Comparison of ENCODE assay signal across 10 mouse cellular contexts in genomic region chrX:129656906-129657305, GRCm38 (mm10).
DNase-seq lines count a peak whose midpoint lies in the region; ATAC-seq and TF ChIP-seq lines count a peak whose summit lies in the region.
"Had no signal": no experiment of that assay in that cellular context is flagged by ENCODE, and none has a peak within 500 bp of the region (broad histone marks: within the 10 kb centered on the region; RNA-seq: fewer than 3 reads in every experiment).

No protein-coding gene starts in this region.

- TF ChIP-seq POLR2A in limb, embryonic 14.5 days (IDR thresholded peaks at IDR 0.05; ENCODE audit: borderline replicate concordance, extremely low read depth, insufficient read depth, insufficient read length): no peak

- H3K4me3 ChIP-seq in limb, embryonic 14.5 days (replicated peaks; ENCODE audit: low read length): no peak overlapping the region
- H3K4me3 ChIP-seq in limb, embryonic 10.5 days: no peak overlapping the region
- no peak overlapping the region for H3K4me3 ChIP-seq in forebrain, postnatal 0 days (ENCODE audit: low read depth, low read length)

- H3K4me2 ChIP-seq in limb, embryonic 14.5 days (replicated peaks; ENCODE audit: low read depth, low read length, severe bottlenecking): no peak overlapping the region
- H3K4me2 ChIP-seq in forebrain, postnatal 0 days (ENCODE audit: low read depth): no peak overlapping the region

- no peaks in the 10 kb centered on the region for H3K4me1 ChIP-seq in limb, embryonic 14.5 days (ENCODE audit: control insufficient read depth, insufficient read depth, low read length)
- H3K4me1 ChIP-seq in limb, embryonic 10.5 days: no peaks in the 10 kb centered on the region
- H3K4me1 ChIP-seq in forebrain, postnatal 0 days (ENCODE audit: insufficient read depth): no peaks in the 10 kb centered on the region

- no peaks in the 10 kb centered on the region for H3K9me3 ChIP-seq in limb, embryonic 14.5 days (ENCODE audit: control insufficient read depth, low read length)
- no peaks in the 10 kb centered on the region for H3K9me3 ChIP-seq in limb, embryonic 10.5 days (replicated peaks)
- no peaks in the 10 kb centered on the region for H3K9me3 ChIP-seq in forebrain, postnatal 0 days (ENCODE audit: low read length)

- no peak for DNase-seq in cerebellum, postnatal 4 days (ENCODE audit: low spot score in 2 of 2)
- DNase-seq in limb, embryonic 14.5 days (ENCODE audit: low spot score): peak; percentile 3
- DNase-seq in limb, embryonic 10.5 days (ENCODE audit: low spot score): no peak
- peak; percentile 5 to 35 for DNase-seq in adrenal gland, postnatal 36 days
- peak; percentile 2 for DNase-seq in forebrain, postnatal 0 days
- no peak for DNase-seq in gastrocnemius, adult 18-20 months (ENCODE audit: low spot score)
- DNase-seq in urinary bladder, adult 18-20 months (ENCODE audit: low spot score in 2 of 2): no peak

- no peak overlapping the region for H3K27ac ChIP-seq in limb, embryonic 14.5 days (replicated peaks; ENCODE audit: low read depth, low read length)
- H3K27ac ChIP-seq in limb, embryonic 10.5 days: no peak overlapping the region
- H3K27ac ChIP-seq in forebrain, postnatal 0 days (ENCODE audit: low read depth, low read length): no peak overlapping the region
- H3K27ac ChIP-seq: kidney, postnatal 0 days had no signal

- no peak for TF ChIP-seq CTCF in forebrain, postnatal 0 days (IDR thresholded peaks at IDR 0.05; ENCODE audit: low read depth)

- ATAC-seq in cerebellum, adult (ENCODE audit: insufficient number of reproducible peaks, low FRiP score, low TSS enrichment): peak; percentile 98
- no peak for ATAC-seq in limb, embryonic 14.5 days (ENCODE audit: low FRiP score, low read depth)
- no peak for ATAC-seq in forebrain, postnatal 0 days
- ATAC-seq: Patski had no signal

- H3K27me3 ChIP-seq in limb, embryonic 14.5 days (ENCODE audit: control insufficient read depth, insufficient read depth, low read length): no peaks in the 10 kb centered on the region
- no peaks in the 10 kb centered on the region for H3K27me3 ChIP-seq in limb, embryonic 10.5 days (ENCODE audit: low read depth, poor library complexity, severe bottlenecking)
- H3K27me3 ChIP-seq in forebrain, postnatal 0 days (ENCODE audit: insufficient read depth, low read length): no peaks in the 10 kb centered on the region

- H3K36me3 ChIP-seq in limb, embryonic 14.5 days (ENCODE audit: control insufficient read depth, insufficient read depth, low read length): no peaks in the 10 kb centered on the region
- H3K36me3 ChIP-seq in limb, embryonic 10.5 days: no peaks in the 10 kb centered on the region
- H3K36me3 ChIP-seq in forebrain, postnatal 0 days (ENCODE audit: insufficient read depth): no peaks in the 10 kb centered on the region

- H3K9ac ChIP-seq in limb, embryonic 14.5 days (ENCODE audit: low read depth, low read length, severe bottlenecking): no peak overlapping the region
- no peak overlapping the region for H3K9ac ChIP-seq in forebrain, postnatal 0 days

Comparison
In these comparisons a context has a peak if more than half of its experiments do, and no peak if none do; other contexts are left out.
1. DNase-seq: peak in limb, embryonic 14.5 days (single experiment), adrenal gland, postnatal 36 days (2 of 2) and forebrain, postnatal 0 days (single experiment); none in cerebellum, postnatal 4 days (0 of 2), limb, embryonic 10.5 days (single experiment), gastrocnemius, adult 18-20 months (single experiment) and urinary bladder, adult 18-20 months (0 of 2).